22 mouse cellular contexts compared by ENCODE assay signal in genomic region chr12:88707786-88708185, GRCm38 (mm10). TPM values are rescaled to one million over a fixed set of nuclear protein-coding genes. Genes with fewer than 3 reads are reported as not detected.
DNase-seq lines count a peak whose midpoint lies in the region; ATAC-seq lines count a peak whose summit lies in the region.
"Had no signal": no experiment of that assay in that cellular context is flagged by ENCODE, and none has a peak within 500 bp of the region (broad histone marks: within the 10 kb centered on the region; RNA-seq: fewer than 3 reads in every experiment).

No protein-coding gene starts in this region.

- intact Hi-C loops in left cerebral cortex, postnatal 4 days (cut with DNase I), result loop anchor here (10.0 kb wide), 1 partner anchor 303 kb away; no protein-coding TSS in a partner anchor

- DNase-seq in frontal cortex, postnatal 14 days (ENCODE audit: low spot score in 2 of 2), result no peak
- DNase-seq in left cerebral cortex, adult 18-20 months (ENCODE audit: low spot score in 2 of 2), result peak; percentile 52 to 59
- DNase-seq in left cerebral cortex, postnatal 4 days, result no peak
- peak; percentile 28 for DNase-seq in right cerebral cortex, postnatal 25 days
- DNase-seq in right cerebral cortex, postnatal 4 days, result no peak
- peak; percentile 89 for DNase-seq in telencephalon, adult 2 months (ENCODE audit: low read depth, low spot score)
- DNase-seq in lung, postnatal 10 days, result no peak
- DNase-seq: adrenal gland, adult 8-10 months; adrenal gland, postnatal 36 days; B cell, adult 2 months; cerebellum, adult 11 months; cerebellum, adult 8-10 months; cerebellum, postnatal 14 days; embryo, embryonic 11 days; gastrocnemius, postnatal 10 days; heart, adult 18-20 months; heart, postnatal 10 days; heart, postnatal 4 days had no signal

- ATAC-seq in frontal cortex, adult (ENCODE audit: low TSS enrichment), result peak; percentile 91
- ATAC-seq: CD4-positive, CD25-positive, alpha-beta regulatory T cell, adult 4 months; forebrain, embryonic 14.5 days had no signal

RNA-seq across cellular contexts. Expression of gene Nrxn3, which starts 14.9 kb away (rescaled TPM):
- total RNA-seq in left cerebral cortex, adult 18-20 months (2021), result 100 to 1,000 TPM; 217 to 239 TPM
- total RNA-seq in left cerebral cortex, postnatal 4 days (2021), result 100 to 1,000 TPM; 153 to 159 TPM
- total RNA-seq: common myeloid progenitor, adult 5-6 weeks had no signal

Comparison
In these comparisons a context has a peak if more than half of its experiments do, and no peak if none do; other contexts are left out.
1. DNase-seq: peak in left cerebral cortex, adult 18-20 months (2 of 2), right cerebral cortex, postnatal 25 days (single experiment) and telencephalon, adult 2 months (single experiment); none in frontal cortex, postnatal 14 days (0 of 2), left cerebral cortex, postnatal 4 days (single experiment), right cerebral cortex, postnatal 4 days (single experiment) and lung, postnatal 10 days (single experiment).